In the genomic region with DNA sequence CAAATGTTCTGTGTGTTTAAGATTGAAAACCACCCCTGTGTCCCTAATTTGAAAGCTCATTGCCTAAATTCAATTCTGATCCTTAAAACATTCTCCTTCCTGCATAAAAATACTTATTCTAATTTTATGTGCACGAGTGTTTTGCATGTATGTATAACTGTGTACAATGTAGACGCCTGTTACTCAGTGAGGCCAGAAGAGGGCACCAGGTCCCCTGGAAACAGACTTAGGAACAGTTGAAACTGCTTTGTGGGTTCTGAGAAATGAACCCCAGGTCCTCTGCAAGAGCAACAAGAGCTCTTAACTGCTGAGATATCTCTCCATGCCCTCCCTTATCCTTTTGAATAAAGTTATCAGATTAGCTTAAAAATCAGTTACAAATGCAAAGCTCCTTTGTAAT, we compare ENCODE assay signal across 10 mouse cellular contexts. TPM values are rescaled to one million over a fixed set of nuclear protein-coding genes. Genes with fewer than 3 reads are reported as not detected.
DNase-seq lines count a peak whose midpoint lies in the region; ATAC-seq and TF ChIP-seq lines count a peak whose summit lies in the region.
"Had no signal": no experiment of that assay in that cellular context is flagged by ENCODE, and none has a peak within 500 bp of the region (broad histone marks: within the 10 kb centered on the region; RNA-seq: fewer than 3 reads in every experiment).

No protein-coding gene starts in this region.

- intact Hi-C loops in left cerebral cortex, postnatal 36 days (cut with DNase I) = no loop called here

- H3K9me3 ChIP-seq in hindbrain, embryonic 14.5 days (ENCODE audit: control insufficient read depth, low read length) = no peaks in the 10 kb centered on the region
- H3K9me3 ChIP-seq: heart, embryonic 15.5 days; stomach, embryonic 15.5 days had no signal

- H3K9ac ChIP-seq in hindbrain, embryonic 14.5 days = no peak overlapping the region
- H3K9ac ChIP-seq: heart, embryonic 15.5 days; stomach, embryonic 15.5 days had no signal

- peak; percentile 90 for ATAC-seq in common myeloid progenitor, adult 5-6 weeks (replicated peaks; ENCODE audit: low read depth, poor library complexity, severe bottlenecking)
- ATAC-seq in hindbrain, embryonic 14.5 days (ENCODE audit: low FRiP score) = no peak

- H3K27me3 ChIP-seq in hindbrain, embryonic 14.5 days (ENCODE audit: control insufficient read depth, insufficient read depth, low read length) = no peaks in the 10 kb centered on the region
- H3K27me3 ChIP-seq: heart, embryonic 15.5 days; stomach, embryonic 15.5 days had no signal

- no peaks in the 10 kb centered on the region for H3K36me3 ChIP-seq in hindbrain, embryonic 14.5 days (replicated peaks; ENCODE audit: control insufficient read depth, insufficient read depth)
- H3K36me3 ChIP-seq: heart, embryonic 15.5 days; stomach, embryonic 15.5 days had no signal

- 0 out of 2 replicates have a peak, but pooled peaks have one; percentile 23 for TF ChIP-seq CTCF in lung, adult 2 months (IDR thresholded peaks at IDR 0.05; ENCODE audit: insufficient read depth, low read length)

- 38% methylated on average over 2 of the region's 2 CpGs for WGBS in lung, adult 2 months
- 31% methylated on average over 2 of the region's 2 CpGs for WGBS in hindbrain, embryonic 14.5 days

- H3K4me3 ChIP-seq in lung, adult 2 months (replicated peaks; ENCODE audit: extremely low read depth, low read depth, low read length) = no peak overlapping the region
- H3K4me3 ChIP-seq in hindbrain, embryonic 14.5 days (replicated peaks; ENCODE audit: low read length) = no peak overlapping the region
- H3K4me3 ChIP-seq: heart, embryonic 15.5 days; stomach, embryonic 15.5 days had no signal

- no peaks in the 10 kb centered on the region for H3K4me1 ChIP-seq in lung, adult 2 months (ENCODE audit: control insufficient read depth, insufficient read depth, low read length)
- H3K4me1 ChIP-seq in hindbrain, embryonic 14.5 days (replicated peaks; ENCODE audit: control insufficient read depth, insufficient read depth, low read length) = no peaks in the 10 kb centered on the region
- H3K4me1 ChIP-seq: heart, embryonic 15.5 days; stomach, embryonic 15.5 days had no signal

- H3K4me2 ChIP-seq in hindbrain, embryonic 14.5 days (replicated peaks) = no peak overlapping the region
- H3K4me2 ChIP-seq: heart, embryonic 15.5 days; stomach, embryonic 15.5 days had no signal

- no peak overlapping the region for H3K27ac ChIP-seq in hindbrain, embryonic 14.5 days
- H3K27ac ChIP-seq: heart, embryonic 15.5 days; stomach, embryonic 15.5 days had no signal

- DNase-seq in embryo, embryonic 10 days (ENCODE audit: low spot score) = peak; percentile 27
- DNase-seq in embryo, embryonic 9.5 days (ENCODE audit: extremely low spot score) = no peak
- DNase-seq in lung, adult 2 months = no peak
- DNase-seq in lung, postnatal 25 days (ENCODE audit: low spot score) = no peak
- peak; percentile 18 for DNase-seq in naive thymus-derived CD4-positive, alpha-beta T cell, adult 2 months (ENCODE audit: low read depth)
- DNase-seq in hindbrain, embryonic 14.5 days (ENCODE audit: low spot score) = no peak
- DNase-seq in left cerebral cortex, postnatal 36 days (ENCODE audit: low spot score in 2 of 2) = no peak

- TF ChIP-seq POLR2A in lung, adult 2 months (IDR thresholded peaks at IDR 0.05; ENCODE audit: borderline replicate concordance, extremely low read depth, low read depth, low read length) = no peak

RNA-seq across cellular contexts. Expression of a gene that starts 27.7 kb away (rescaled TPM):
- 0.30 and 0.41 TPM in 2 replicates for polyA plus RNA-seq in lung, adult 2 months (2012; rRNA removed)
- total RNA-seq in common myeloid progenitor, adult 5-6 weeks (2017) = 1.2 and 1.7 TPM in 2 replicates
- 0.08 TPM in 1 of 2 replicates, not detected in the other for polyA plus RNA-seq in hindbrain, embryonic 14.5 days (2014; fragmentation: Nextera tagmentation; extraction: Ambion mirVana)
- total RNA-seq in left cerebral cortex, postnatal 36 days (2021) = not detected

RNA-seq across cellular contexts. Expression of a gene that starts 47.4 kb away (rescaled TPM):
- polyA plus RNA-seq in lung, adult 2 months (2012; rRNA removed) = not detected in 2 replicates
- not detected in 2 replicates for total RNA-seq in common myeloid progenitor, adult 5-6 weeks (2017)
- not detected in 2 replicates for polyA plus RNA-seq in hindbrain, embryonic 14.5 days (2014; fragmentation: Nextera tagmentation; extraction: Ambion mirVana)
- total RNA-seq in left cerebral cortex, postnatal 36 days (2021) = not detected
- polyA plus RNA-seq: heart, embryonic 15.5 days; stomach, embryonic 15.5 days had no signal

RNA-seq across cellular contexts. Expression of a gene that starts 50.7 kb away (rescaled TPM):
- polyA plus RNA-seq in lung, adult 2 months (2012; rRNA removed) = not detected in 2 replicates
- total RNA-seq in common myeloid progenitor, adult 5-6 weeks (2017) = not detected in 2 replicates
- polyA plus RNA-seq in hindbrain, embryonic 14.5 days (2014; fragmentation: Nextera tagmentation; extraction: Ambion mirVana) = not detected in 2 replicates
- not detected for total RNA-seq in left cerebral cortex, postnatal 36 days (2021)
- polyA plus RNA-seq: heart, embryonic 15.5 days had no signal

Comparison
In these comparisons a context has a peak if more than half of its experiments do, and no peak if none do; other contexts are left out.
1. DNase-seq: peak in embryo, embryonic 10 days (single experiment) and naive thymus-derived CD4-positive, alpha-beta T cell, adult 2 months (single experiment); none in embryo, embryonic 9.5 days (single experiment), lung, adult 2 months (single experiment), lung, postnatal 25 days (single experiment), hindbrain, embryonic 14.5 days (single experiment) and left cerebral cortex, postnatal 36 days (0 of 2).